Mouse (Mus musculus): ENCODE data around the gene Tmem108. TPM values are rescaled to one million over a fixed set of nuclear protein-coding genes. Genes with fewer than 3 reads are reported as not detected.

The Tmem108 gene
- total and polyA plus RNA-seq, 2 experiments from 2014 or later: 33.2 to 42.7 TPM

DNA sequence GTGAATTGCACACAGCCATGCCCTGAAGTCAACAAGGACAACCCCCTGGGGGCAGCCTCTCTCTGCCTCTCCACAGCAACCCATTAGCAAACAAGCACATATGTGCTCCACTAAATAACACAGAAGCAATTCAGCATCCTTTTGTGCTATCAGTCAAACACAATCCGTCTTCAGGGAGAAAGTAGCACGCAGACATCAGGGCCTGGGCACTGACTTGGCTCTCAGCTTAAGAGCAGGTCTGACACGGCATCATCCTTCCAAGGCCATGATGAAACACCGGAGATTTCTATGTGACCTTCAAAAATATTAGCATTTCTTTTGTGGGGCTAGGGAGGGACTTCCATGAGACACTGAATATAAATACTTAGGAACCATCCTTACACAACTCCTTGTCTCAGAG is 60.2 kb downstream of the Tmem108 start:
- ATAC-seq: no peak
- no peak overlapping the region for H3K4me3 ChIP-seq (ENCODE audit: low read depth, low read length)
- TF ChIP-seq CTCF (IDR thresholded peaks at IDR 0.05; ENCODE audit: low read depth): no peak
- no peaks in the 10 kb centered on the region for H3K9me3 ChIP-seq (ENCODE audit: low read length)
- 59% methylated on average over 4 of the region's 4 CpGs for WGBS
- 0 out of 2 replicates have a peak, but pooled peaks cover 4% of the 10 kb centered on the region for H3K4me1 ChIP-seq (ENCODE audit: insufficient read depth)
- DNase-seq: no peak
- H3K36me3 ChIP-seq (ENCODE audit: insufficient read depth): no peaks in the 10 kb centered on the region
- no peak overlapping the region for H3K27ac ChIP-seq (ENCODE audit: low read depth, low read length)
- no peak overlapping the region for H3K9ac ChIP-seq
- H3K27me3 ChIP-seq (ENCODE audit: insufficient read depth, low read length): no peaks in the 10 kb centered on the region
- no peak overlapping the region for H3K4me2 ChIP-seq (ENCODE audit: low read depth)

DNA sequence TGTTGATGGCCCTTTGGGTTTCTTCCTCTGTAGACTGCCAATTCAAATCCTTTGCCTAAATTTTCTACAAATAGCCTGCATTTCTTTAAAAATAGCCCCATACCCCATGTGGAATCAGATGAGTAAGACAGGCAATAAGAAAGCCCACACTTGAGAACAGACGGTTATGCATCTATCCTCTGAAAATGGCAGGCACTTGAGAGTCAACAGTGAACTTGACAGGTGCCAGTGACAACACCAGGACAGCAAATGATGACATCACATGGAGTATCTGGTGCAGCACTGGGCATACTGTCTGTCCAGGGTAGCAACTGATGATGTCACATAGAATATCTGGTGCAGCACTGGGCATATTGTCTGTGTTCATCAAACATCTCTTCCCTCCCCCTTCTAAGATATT is 61.4 kb downstream of the Tmem108 start:
- 88% methylated on average over 1 of the region's 1 CpGs for WGBS
- Histone ChIP-seq H3K9me3 (ENCODE audit: low read length) (no peaks in the 10 kb centered on the region), H3K4me2 (ENCODE audit: low read depth) (no peak overlapping the region), H3K27me3 (ENCODE audit: insufficient read depth, low read length) (no peaks in the 10 kb centered on the region), H3K4me3 (ENCODE audit: low read depth, low read length) (no peak overlapping the region), H3K4me1 (ENCODE audit: insufficient read depth) (0 out of 2 replicates have a peak, but pooled peaks cover 4% of the 10 kb centered on the region), H3K27ac (ENCODE audit: low read depth, low read length) (no peak overlapping the region), H3K9ac (no peak overlapping the region), H3K36me3 (ENCODE audit: insufficient read depth) (no peaks in the 10 kb centered on the region)
- ATAC-seq: peak; percentile 10; the same call in 1 of the 2 replicates
- no peak for DNase-seq
- no peak for TF ChIP-seq CTCF (IDR thresholded peaks at IDR 0.05; ENCODE audit: low read depth)

DNA sequence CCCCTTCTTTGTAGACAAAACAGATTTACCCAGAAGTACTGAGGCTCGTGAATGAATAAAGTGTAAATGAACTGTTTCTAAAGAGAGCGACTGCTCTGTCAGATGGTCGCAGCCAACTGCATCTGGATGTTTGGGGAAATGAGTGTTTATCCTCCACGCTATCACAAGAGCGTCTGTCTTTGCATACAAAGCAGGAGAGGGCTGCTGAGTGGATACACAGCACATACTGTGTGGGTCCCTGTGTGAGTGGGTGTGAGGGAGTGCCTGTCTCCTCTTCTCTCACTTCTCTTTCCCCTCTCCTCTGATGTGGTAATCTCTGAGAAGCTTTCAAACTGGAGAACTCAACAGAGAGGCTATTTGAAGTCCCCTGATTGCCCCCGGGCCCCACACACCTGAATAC is 64.7 kb downstream of the Tmem108 start:
- Histone ChIP-seq H3K9me3 (ENCODE audit: low read length) (no peaks in the 10 kb centered on the region), H3K4me3 (ENCODE audit: low read depth, low read length) (no peak overlapping the region), H3K27ac (ENCODE audit: low read depth, low read length) (peak overlapping the region; percentile 47; the same call in 1 of the 2 replicates), H3K4me1 (ENCODE audit: insufficient read depth) (peaks cover 21% of the 10 kb centered on the region), H3K4me2 (ENCODE audit: low read depth) (no peak overlapping the region), H3K27me3 (ENCODE audit: insufficient read depth, low read length) (no peaks in the 10 kb centered on the region), H3K9ac (no peak overlapping the region), H3K36me3 (ENCODE audit: insufficient read depth) (no peaks in the 10 kb centered on the region)
- WGBS: 28% methylated on average over 6 of the region's 6 CpGs
- DNase-seq (peak; percentile 71), ATAC-seq (peak; percentile 87)
- no peak for TF ChIP-seq CTCF (IDR thresholded peaks at IDR 0.05; ENCODE audit: low read depth)

DNA sequence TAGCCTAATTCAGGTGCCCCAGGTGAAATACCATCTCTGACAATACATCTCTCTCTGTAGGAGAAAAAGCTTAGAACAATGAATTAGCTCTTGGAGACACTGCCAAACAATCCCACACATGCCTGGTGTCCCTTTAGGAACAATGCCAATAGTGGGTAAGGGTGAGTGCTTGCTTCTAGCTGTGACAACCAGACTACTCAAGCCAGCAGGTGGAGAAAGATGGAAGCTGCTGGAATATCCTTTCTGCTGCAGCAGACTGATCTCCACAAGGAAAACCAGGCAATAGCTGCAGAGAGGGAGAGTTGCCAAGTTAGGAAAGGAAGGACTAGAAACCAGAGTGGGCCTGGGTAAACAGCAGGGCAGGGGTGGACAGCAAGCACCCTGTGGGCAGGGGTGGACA is 67.8 kb downstream of the Tmem108 start:
- TF ChIP-seq CTCF (IDR thresholded peaks at IDR 0.05; ENCODE audit: low read depth): no peak
- no peak overlapping the region for H3K27ac ChIP-seq (ENCODE audit: low read depth, low read length)
- no peaks in the 10 kb centered on the region for H3K9me3 ChIP-seq (ENCODE audit: low read length)
- no peak overlapping the region for H3K9ac ChIP-seq
- H3K36me3 ChIP-seq (ENCODE audit: insufficient read depth): no peaks in the 10 kb centered on the region
- no peak overlapping the region for H3K4me3 ChIP-seq (ENCODE audit: low read depth, low read length)
- no peak overlapping the region for H3K4me2 ChIP-seq (ENCODE audit: low read depth)
- DNase-seq (no peak), ATAC-seq (no peak)
- H3K27me3 ChIP-seq (ENCODE audit: insufficient read depth, low read length): no peaks in the 10 kb centered on the region
- peaks cover 27% of the 10 kb centered on the region for H3K4me1 ChIP-seq (ENCODE audit: insufficient read depth)

DNA sequence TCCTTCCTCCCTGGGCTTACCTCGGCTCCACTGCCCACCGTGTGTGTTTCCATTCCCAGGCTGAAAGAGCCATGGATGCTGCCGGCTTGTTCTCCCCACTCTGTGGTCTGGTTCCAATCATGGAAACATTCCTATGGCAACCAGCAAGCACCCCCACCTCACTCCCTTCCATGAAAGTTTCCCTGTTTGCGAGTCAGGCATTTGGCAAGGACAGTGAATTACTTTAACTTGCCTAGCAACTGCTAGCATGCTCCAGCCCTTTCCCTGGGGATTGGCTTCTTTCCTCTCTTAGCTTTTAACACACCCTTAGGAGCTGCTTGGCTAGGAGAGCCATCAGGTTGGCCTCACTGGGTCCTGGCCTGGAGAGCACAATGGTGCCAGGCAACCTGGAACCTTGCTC is 68.9 kb downstream of the Tmem108 start:
- DNase-seq: peak; percentile 82
- H3K27me3 ChIP-seq (ENCODE audit: insufficient read depth, low read length): no peaks in the 10 kb centered on the region
- H3K4me3 ChIP-seq (ENCODE audit: low read depth, low read length): peak overlapping the region; percentile 2; the same call in 1 of the 2 replicates
- WGBS: 38% methylated on average over 4 of the region's 4 CpGs
- H3K9ac ChIP-seq: no peak overlapping the region
- ATAC-seq: peak; percentile 77
- H3K36me3 ChIP-seq (ENCODE audit: insufficient read depth): no peaks in the 10 kb centered on the region
- H3K4me2 ChIP-seq (ENCODE audit: low read depth): peak overlapping the region; percentile 31
- no peak for TF ChIP-seq CTCF (IDR thresholded peaks at IDR 0.05; ENCODE audit: low read depth)
- H3K4me1 ChIP-seq (ENCODE audit: insufficient read depth): peaks cover 33% of the 10 kb centered on the region
- no peaks in the 10 kb centered on the region for H3K9me3 ChIP-seq (ENCODE audit: low read length)
- H3K27ac ChIP-seq (ENCODE audit: low read depth, low read length): no peak overlapping the region

DNA sequence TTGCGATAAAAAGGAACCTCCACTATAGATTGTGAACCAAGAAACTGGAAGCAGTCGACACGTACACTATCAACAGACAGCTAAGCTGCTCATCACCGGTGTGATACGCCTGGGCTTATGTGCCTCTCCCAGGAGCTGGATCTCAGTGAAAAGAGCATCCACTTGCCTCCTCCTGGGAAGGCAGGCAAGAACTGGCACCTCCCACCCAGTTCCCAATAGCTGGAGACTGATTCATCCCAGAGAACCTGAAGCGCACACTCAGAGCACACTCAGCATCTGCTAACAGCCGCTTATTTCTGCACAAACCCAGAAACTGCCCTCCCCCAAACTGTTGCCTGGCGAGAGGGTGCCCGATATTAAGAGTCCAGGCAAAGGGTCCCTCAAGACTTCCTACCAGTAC is 69.8 kb downstream of the Tmem108 start:
- Histone ChIP-seq H3K27ac (ENCODE audit: low read depth, low read length) (no peak overlapping the region), H3K36me3 (ENCODE audit: insufficient read depth) (no peaks in the 10 kb centered on the region), H3K4me1 (ENCODE audit: insufficient read depth) (peaks cover 37% of the 10 kb centered on the region), H3K9me3 (ENCODE audit: low read length) (no peaks in the 10 kb centered on the region), H3K4me2 (ENCODE audit: low read depth) (peak overlapping the region; percentile 19), H3K9ac (no peak overlapping the region), H3K4me3 (ENCODE audit: low read depth, low read length) (no peak overlapping the region; the same call in 1 of the 2 replicates), H3K27me3 (ENCODE audit: insufficient read depth, low read length) (no peaks in the 10 kb centered on the region)
- no peak for DNase-seq
- TF ChIP-seq CTCF (IDR thresholded peaks at IDR 0.05; ENCODE audit: low read depth): no peak
- 66% methylated on average over 9 of the region's 9 CpGs for WGBS
- ATAC-seq: no peak

DNA sequence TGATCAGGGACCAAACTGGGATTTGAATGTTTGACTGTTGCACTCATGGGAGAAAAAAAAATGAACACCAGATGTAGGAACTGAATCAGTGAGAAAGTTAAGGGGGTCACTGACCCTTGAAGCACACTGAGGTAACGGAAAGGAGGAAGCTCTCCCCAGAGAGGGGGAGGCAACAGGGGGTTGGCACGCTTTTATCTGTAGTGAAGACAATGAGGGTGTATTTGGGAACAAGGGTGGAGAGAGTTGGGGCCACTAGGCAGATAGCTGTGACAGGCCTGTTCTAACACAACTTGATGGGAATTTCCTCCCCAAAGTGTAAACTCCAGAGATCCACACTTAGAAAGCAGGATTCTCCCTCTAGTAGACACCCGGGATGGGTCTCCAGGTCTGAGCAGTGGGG is 71.2 kb downstream of the Tmem108 start:
- H3K4me1 ChIP-seq (ENCODE audit: insufficient read depth): peaks cover 48% of the 10 kb centered on the region
- no peaks in the 10 kb centered on the region for H3K27me3 ChIP-seq (ENCODE audit: insufficient read depth, low read length)
- H3K4me3 ChIP-seq (ENCODE audit: low read depth, low read length): no peak overlapping the region
- DNase-seq (no peak), ATAC-seq (no peak)
- no peak overlapping the region for H3K9ac ChIP-seq
- H3K4me2 ChIP-seq (ENCODE audit: low read depth): no peak overlapping the region
- H3K9me3 ChIP-seq (ENCODE audit: low read length): no peaks in the 10 kb centered on the region
- H3K27ac ChIP-seq (ENCODE audit: low read depth, low read length): no peak overlapping the region
- no peak for TF ChIP-seq CTCF (IDR thresholded peaks at IDR 0.05; ENCODE audit: low read depth)
- no peaks in the 10 kb centered on the region for H3K36me3 ChIP-seq (ENCODE audit: insufficient read depth)
- WGBS: 81% methylated on average over 3 of the region's 3 CpGs

All from forebrain, postnatal 0 days (tissue).